Mouse (Mus musculus): Measurements from ENCODE around the gene Ttc7b.

DNA sequence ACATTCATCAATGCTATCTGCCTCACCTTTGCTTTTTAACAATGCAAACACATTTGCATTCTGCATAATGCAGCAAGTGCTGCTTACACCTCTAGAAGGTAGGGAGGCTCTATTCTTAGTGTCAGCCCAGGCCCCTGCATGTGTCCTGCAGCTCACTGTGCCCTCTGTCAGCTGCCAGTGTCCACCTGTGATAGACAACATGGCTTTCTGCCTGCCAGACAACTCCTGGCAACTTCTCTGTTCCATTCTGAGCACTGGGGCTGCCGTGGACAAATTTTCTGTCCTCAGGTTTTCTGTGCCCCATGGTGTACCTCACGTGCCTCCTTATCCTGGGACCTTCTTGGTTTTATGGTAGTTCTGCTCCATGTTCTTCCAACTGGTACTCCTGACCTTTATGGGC lies 198.4 kb downstream of the Ttc7b start:
- TF ChIP-seq POLR2A (IDR thresholded peaks at IDR 0.05; ENCODE audit: insufficient read length, low read depth) = no peak
- no peak for TF ChIP-seq MAX (IDR thresholded peaks at IDR 0.05; ENCODE audit: low read depth)
- no peak for TF ChIP-seq USF1 (IDR thresholded peaks at IDR 0.05; ENCODE audit: low read depth)
- no peak for TF ChIP-seq TCF3 (IDR thresholded peaks at IDR 0.05; ENCODE audit: insufficient read length, low read depth)
